Mouse (Mus musculus) ES-Bruce4 (cell line): ENCODE results near the gene Mc1r. TPM values are rescaled to one million over a fixed set of nuclear protein-coding genes. Genes with fewer than 3 reads are reported as not detected.
A peak's percentile ranks its signal among the peaks of the same experiment; 100 is the strongest.
"Not testable (repeated sequence)": the region's sequence is repeated elsewhere in the genome, so short reads cannot be mapped to it uniquely, and the experiment has no call there.

ENCODE experiments used
- H3K27ac ChIP-seq: 2 replicates; pipeline ENCODE4 v1.5.1; 2012; ENCODE audit warnings: low read length, inconsistent platforms; ENCODE audit not compliant: insufficient read depth
- H3K27me3 ChIP-seq: 2 replicates; pipeline ENCODE4 v1.6.1; 2012; ENCODE audit warnings: mild to moderate bottlenecking, low read length, inconsistent platforms; ENCODE audit not compliant: control insufficient read depth, poor library complexity, insufficient read depth, severe bottlenecking
- H3K36me3 ChIP-seq: 2 replicates; pipeline ENCODE4 v1.6.1; 2012; ENCODE audit warnings: inconsistent platforms, mild to moderate bottlenecking, low read length, moderate library complexity; ENCODE audit not compliant: control insufficient read depth, poor library complexity, insufficient read depth, severe bottlenecking
- H3K4me1 ChIP-seq: one replicate; pipeline ENCODE4 v1.8.1; 2011; ENCODE audit warnings: low read length; ENCODE audit not compliant: control insufficient read depth, insufficient read depth
- H3K4me3 ChIP-seq: 2 replicates; pipeline ENCODE4 v1.5.1; 2011; ENCODE audit warnings: low read depth, mild to moderate bottlenecking, low read length
- H3K9ac ChIP-seq: 2 replicates; pipeline ENCODE4 v1.6.1; 2012; ENCODE audit warnings: low read depth, mild to moderate bottlenecking, inconsistent platforms; ENCODE audit not compliant: poor library complexity, severe bottlenecking
- H3K9me3 ChIP-seq: replicated peaks from 2 replicates; pipeline ENCODE4 v1.6.1; 2012; ENCODE audit warnings: mild to moderate bottlenecking, low read length, inconsistent platforms; ENCODE audit not compliant: control insufficient read depth, poor library complexity, insufficient read depth, severe bottlenecking
- CTCF ChIP-seq: IDR thresholded peaks from one replicate; pipeline ENCODE4 v1.8.1; 2011; ENCODE audit warnings: low read depth, low read length
- EP300 ChIP-seq: IDR thresholded peaks from 2 replicates; pipeline ENCODE4 v1.6.1; 2011; ENCODE audit warnings: low read depth, low read length; ENCODE audit not compliant: insufficient read depth
- POLR2A ChIP-seq: IDR thresholded peaks from one replicate; pipeline ENCODE4 v1.8.1; 2011; ENCODE audit warnings: low read length; ENCODE audit not compliant: insufficient read depth
- polyA plus RNA-seq: library from polyadenylated mRNA; stranded (reverse); fragments of >200 nt; gene quantifications from 2 replicates; pipeline ENCODE4 v1.2.4, GENCODE M21; 2011; ENCODE audit warnings: low read depth; ENCODE audit not compliant: missing spikeins, insufficient read depth, insufficient read length

Gene Mc1r
- polyA plus RNA-seq, 1 experiment: not detected

DNA sequence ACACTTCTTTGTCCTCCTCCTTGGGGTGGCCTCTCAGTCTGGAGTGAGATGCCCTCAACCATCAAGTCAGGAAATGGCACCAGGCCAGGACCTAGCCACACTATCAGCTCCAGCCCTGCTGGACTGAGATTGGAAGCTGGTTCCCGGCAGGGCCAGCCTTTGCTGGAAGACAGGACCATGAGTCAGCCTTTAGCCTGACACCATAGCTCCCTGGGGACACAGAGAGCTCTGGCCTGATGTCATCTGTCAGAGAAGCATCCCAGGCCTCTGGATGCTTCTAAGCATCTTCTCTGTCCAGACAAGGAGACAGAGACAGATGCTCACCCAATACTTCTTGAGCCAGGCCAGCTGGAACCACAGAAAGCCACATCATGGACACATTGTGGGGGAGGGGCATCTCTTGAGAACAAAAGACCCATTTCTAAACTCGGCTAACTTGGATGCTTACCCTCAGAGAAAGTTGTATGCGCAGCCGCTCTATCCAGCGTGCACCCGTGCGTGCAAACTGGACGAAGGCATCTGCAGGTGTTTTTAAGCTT is 3.2 kb downstream of the Mc1r start:
- H3K9me3 ChIP-seq: no peaks in the 10 kb centered on the region
- H3K27me3 ChIP-seq: no peaks in the 10 kb centered on the region
- TF ChIP-seq POLR2A (no peak), EP300 (no peak), CTCF (no peak)
- no peak overlapping the region for H3K4me3 ChIP-seq
- H3K27ac ChIP-seq: no peak overlapping the region
- no peak overlapping the region for H3K9ac ChIP-seq
- H3K36me3 ChIP-seq: no peaks in the 10 kb centered on the region
- peaks cover 8% of the 10 kb centered on the region for H3K4me1 ChIP-seq

DNA sequence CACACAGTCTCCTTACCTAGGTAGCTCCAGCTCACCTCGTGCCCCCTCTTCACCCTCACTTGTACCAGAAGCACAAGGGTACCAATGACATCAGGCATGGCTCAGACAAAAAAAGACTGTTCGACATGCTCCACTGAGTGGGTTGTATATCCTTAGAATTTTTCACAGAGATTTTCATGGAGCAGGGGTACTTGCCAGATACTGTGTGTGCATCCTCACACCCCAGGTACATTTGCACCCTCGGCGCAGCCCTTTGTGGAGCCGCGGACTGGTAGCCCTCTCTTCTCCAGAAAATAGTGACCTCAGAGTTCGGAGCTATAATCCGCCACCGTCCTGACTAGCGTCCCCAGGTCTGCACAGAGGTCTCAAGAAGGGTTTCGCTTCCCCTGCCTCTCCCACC is 3.9 kb downstream of the Mc1r start:
- TF ChIP-seq EP300 (no peak), CTCF (no peak), POLR2A (no peak)
- Histone ChIP-seq H3K4me1 (peaks cover 8% of the 10 kb centered on the region), H3K4me3 (peak overlapping the region; percentile 67), H3K9me3 (no peaks in the 10 kb centered on the region), H3K27ac (no peak overlapping the region), H3K9ac (no peak overlapping the region), H3K36me3 (no peaks in the 10 kb centered on the region), H3K27me3 (no peaks in the 10 kb centered on the region)

GRCm38 (mm10) chr8:123411246-123411645 is 4.3 kb downstream of the Mc1r start, which contains the start of gene Tubb3:
Gene Tubb3, plus strand, starts transcription at chr8:123411424.
- Histone ChIP-seq H3K36me3 (no peaks in the 10 kb centered on the region), H3K9me3 (no peaks in the 10 kb centered on the region), H3K9ac (peak within 1 kb of the TSS; percentile 30; the same call in 1 of the 2 replicates), H3K4me1 (peaks cover 8% of the 10 kb centered on the region), H3K27ac (peak within 1 kb of the TSS; percentile 14; the same call in 1 of the 2 replicates), H3K27me3 (no peaks in the 10 kb centered on the region), H3K4me3 (peak within 1 kb of the TSS; percentile 67)
- TF ChIP-seq EP300: 0 out of 2 replicates have a peak, but pooled peaks have one; percentile 19
- TF ChIP-seq CTCF: no peak
- TF ChIP-seq POLR2A: peak; percentile 57

GRCm38 (mm10) chr8:123411781-123412327 is 4.9 kb downstream of the Mc1r start:
- Histone ChIP-seq H3K36me3 (no peaks in the 10 kb centered on the region), H3K4me1 (peaks cover 9% of the 10 kb centered on the region), H3K9me3 (no peaks in the 10 kb centered on the region), H3K9ac (peak overlapping the region; percentile 30; the same call in 1 of the 2 replicates), H3K27ac (peak overlapping the region; percentile 14; the same call in 1 of the 2 replicates), H3K4me3 (peak overlapping the region; percentile 67), H3K27me3 (no peaks in the 10 kb centered on the region)
- TF ChIP-seq POLR2A (no peak), CTCF (no peak), EP300 (no peak)

DNA sequence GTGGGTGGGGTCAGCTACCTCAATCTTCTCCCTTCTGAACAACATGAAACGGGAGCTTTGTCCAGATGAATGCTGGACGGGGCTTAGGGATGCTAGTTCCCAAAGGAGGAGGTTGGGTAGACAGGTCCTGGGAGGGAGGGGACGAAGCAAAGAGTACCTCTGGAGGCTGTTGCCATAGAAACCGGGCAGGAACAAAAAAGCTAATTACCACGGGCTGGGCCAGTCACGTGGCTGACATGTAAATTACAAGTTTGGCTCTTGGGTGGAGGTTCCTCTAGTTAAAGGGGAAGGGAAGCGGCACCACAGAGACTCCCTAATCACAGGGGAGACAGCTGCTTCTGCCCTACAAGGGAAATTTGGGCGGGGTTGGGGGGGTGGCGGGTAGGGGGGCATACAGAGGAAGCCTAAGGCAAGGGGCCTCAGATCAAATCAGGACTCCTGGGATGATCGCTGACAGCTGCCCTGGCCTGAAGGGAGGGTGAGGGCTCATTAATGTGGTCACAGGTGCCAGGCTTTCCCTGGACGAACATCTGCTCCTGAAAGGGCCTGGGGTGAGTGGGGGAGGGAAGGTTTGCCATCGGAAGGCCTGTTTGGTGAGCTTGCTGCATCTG is 5.8 kb downstream of the Mc1r start:
- Histone ChIP-seq H3K27ac (no peak overlapping the region), H3K4me1 (peaks cover 8% of the 10 kb centered on the region), H3K9me3 (no peaks in the 10 kb centered on the region), H3K9ac (no peak overlapping the region), H3K27me3 (no peaks in the 10 kb centered on the region), H3K4me3 (peak overlapping the region; percentile 6; the same call in 1 of the 2 replicates), H3K36me3 (no peaks in the 10 kb centered on the region)
- 0 out of 2 replicates have a peak, but pooled peaks have one; percentile 58 for TF ChIP-seq EP300
- TF ChIP-seq CTCF: no peak
- no peak for TF ChIP-seq POLR2A

- Histone ChIP-seq H3K4me1 (peaks cover 7% of the 10 kb centered on the region), H3K36me3 (peaks cover 5% of the 10 kb centered on the region; the same call in 1 of the 2 replicates), H3K4me3 (no peak overlapping the region), H3K27me3 (no peaks in the 10 kb centered on the region), H3K9ac (no peak overlapping the region), H3K27ac (no peak overlapping the region), H3K9me3 (no peaks in the 10 kb centered on the region)
- TF ChIP-seq CTCF (no peak), EP300 (no peak), POLR2A (no peak)
Observed at GRCm38 (mm10) chr8:123414255-123414654, 7.3 kb downstream of the Mc1r start.

GRCm38 (mm10) chr8:123414997-123415696 is 8.2 kb downstream of the Mc1r start:
- not testable (repeated sequence) for H3K4me1 ChIP-seq

More at GRCm38 (mm10) chr8:123414997-123415696, 8.2 kb downstream of the Mc1r start:
- not testable (repeated sequence) for H3K27me3 ChIP-seq, H3K9ac ChIP-seq, H3K36me3 ChIP-seq, H3K4me3 ChIP-seq, H3K27ac ChIP-seq, H3K9me3 ChIP-seq
